Mouse (Mus musculus) G1E (cell line): ENCODE results near the gene Tpk1. TPM values are rescaled to one million over a fixed set of nuclear protein-coding genes. Genes with fewer than 3 reads are reported as not detected.
"Not testable (repeated sequence)": the region's sequence is repeated elsewhere in the genome, so short reads cannot be mapped to it uniquely, and the experiment has no call there.

Experiments used
- ATAC-seq: 2 replicates; pipeline ENCODE4 v1.8.0; 2016; ENCODE audit warnings: mild to moderate bottlenecking; ENCODE audit not compliant: insufficient number of reproducible peaks, poor library complexity, low FRiP score, severe bottlenecking; ENCODE audit errors: extremely low read depth
- DNase-seq: peaks from one replicate; pipeline ENCODE4 v3.0.0; 2012; ENCODE audit warnings: low spot score
- H3K27me3 ChIP-seq: 2 replicates; pipeline ENCODE4 v1.6.1; 2012; ENCODE audit warnings: mild to moderate bottlenecking, low read length, inconsistent platforms; ENCODE audit not compliant: insufficient read depth
- H3K36me3 ChIP-seq: replicated peaks from 2 replicates; pipeline ENCODE3; 2012; ENCODE audit warnings: mild to moderate bottlenecking, inconsistent platforms
- H3K4me1 ChIP-seq: 2 replicates; pipeline ENCODE4 v1.6.1; 2012; ENCODE audit warnings: low read depth, low read length, inconsistent platforms, mixed read lengths; ENCODE audit not compliant: insufficient read depth
- H3K4me3 ChIP-seq: 2 replicates; pipeline ENCODE4 v1.5.1; 2012; ENCODE audit warnings: low read depth, mild to moderate bottlenecking, inconsistent platforms, low read length, moderate library complexity, mixed read lengths
- H3K9me3 ChIP-seq: replicated peaks from 2 replicates; pipeline ENCODE4 v1.6.1; 2012; ENCODE audit warnings: inconsistent platforms
- CTCF ChIP-seq: IDR thresholded peaks from 2 replicates; pipeline ENCODE4 v1.5.1; 2012; ENCODE audit warnings: low read depth, low read length, inconsistent platforms, mixed read lengths
- GATA1 ChIP-seq: IDR thresholded peaks from 2 replicates; pipeline ENCODE4 v1.6.1; 2012; ENCODE audit warnings: borderline replicate concordance, low read length, inconsistent platforms, mixed read lengths
- GATA2 ChIP-seq: IDR thresholded peaks from 2 replicates; pipeline ENCODE4 v1.6.1; 2012; ENCODE audit warnings: low read depth, low read length, inconsistent platforms, borderline replicate concordance
- POLR2AphosphoS5 ChIP-seq: IDR thresholded peaks from 2 replicates; pipeline ENCODE4 v1.6.1; 2012; ENCODE audit warnings: low read depth, low read length, inconsistent platforms; ENCODE audit not compliant: insufficient replicate concordance
- TAL1 ChIP-seq: conservative IDR thresholded peaks from 2 replicates; pipeline ENCODE4 v1.6.1; 2012; ENCODE audit warnings: low read depth, low read length, inconsistent platforms, mixed read lengths
- polyA plus RNA-seq: library from polyadenylated mRNA; stranded (reverse); fragments of >175 nt; gene quantifications from 2 replicates; pipeline ENCODE4 v1.2.3, GENCODE M21; 2012
- total RNA-seq, 2 experiments: library from RNA; stranded (forward) in 1 of 2; stranded (reverse) in 1 of 2; fragments of 200-1000 nt in 1 of 2; fragments of >200 nt in 1 of 2; fragmentation: Nextera tagmentation in 1 of 2; gene quantifications; 2 replicates each; pipeline ENCODE4 v1.2.3; 2014 to 2017

Tpk1 gene
- total and polyA plus RNA-seq, 3 experiments = 2.0 to 27.5 (median 10.9) TPM

- H3K27me3 ChIP-seq = no peaks in the 10 kb centered on the region
- TF ChIP-seq CTCF = no peak
- no peak for TF ChIP-seq POLR2AphosphoS5
- no peak for TF ChIP-seq GATA2
- TF ChIP-seq GATA1 = no peak
- TF ChIP-seq TAL1 = no peak
- no peak overlapping the region for H3K4me3 ChIP-seq
- DNase-seq = no peak
- no peaks in the 10 kb centered on the region for H3K9me3 ChIP-seq
- ATAC-seq = no peak
- no peaks in the 10 kb centered on the region for H3K4me1 ChIP-seq
- peaks cover 2% of the 10 kb centered on the region for H3K36me3 ChIP-seq
Measured at GRCm38 (mm10) chr6:43633308-43633963, 32.6 kb downstream of the Tpk1 start.

- no peaks in the 10 kb centered on the region for H3K27me3 ChIP-seq
- DNase-seq (no peak), ATAC-seq (no peak)
- no peaks in the 10 kb centered on the region for H3K4me1 ChIP-seq
- no peak overlapping the region for H3K4me3 ChIP-seq
- H3K36me3 ChIP-seq = peaks cover 2% of the 10 kb centered on the region
- H3K9me3 ChIP-seq = no peaks in the 10 kb centered on the region
- TF ChIP-seq POLR2AphosphoS5 = no peak
Measured at GRCm38 (mm10) chr6:43632871-43633270, 33.2 kb downstream of the Tpk1 start.

GRCm38 (mm10) chr6:43623448-43623847 lies 42.6 kb downstream of the Tpk1 start:
- DNase-seq, H3K4me1 ChIP-seq, H3K27me3 ChIP-seq, H3K4me3 ChIP-seq, ATAC-seq, H3K36me3 ChIP-seq, H3K9me3 ChIP-seq: not testable (repeated sequence)

- Histone ChIP-seq H3K36me3 (peaks cover 2% of the 10 kb centered on the region), H3K4me1 (no peaks in the 10 kb centered on the region), H3K4me3 (no peak overlapping the region), H3K9me3 (no peaks in the 10 kb centered on the region), H3K27me3 (no peaks in the 10 kb centered on the region)
- TF ChIP-seq GATA2 (no peak), GATA1 (no peak), POLR2AphosphoS5 (no peak), TAL1 (no peak), CTCF (no peak)
- DNase-seq (peak; percentile 1), ATAC-seq (no peak)
Measured at GRCm38 (mm10) chr6:43619258-43619657, 46.8 kb downstream of the Tpk1 start.

GRCm38 (mm10) chr6:43611770-43612169 lies 54.3 kb downstream of the Tpk1 start:
- no peak for DNase-seq
- TF ChIP-seq GATA2 (no peak), GATA1 (no peak), POLR2AphosphoS5 (no peak), CTCF (no peak), TAL1 (no peak)
- H3K27me3 ChIP-seq = no peaks in the 10 kb centered on the region
- H3K9me3 ChIP-seq = no peaks in the 10 kb centered on the region
- H3K4me1 ChIP-seq = no peaks in the 10 kb centered on the region
- ATAC-seq = no peak
- H3K4me3 ChIP-seq = no peak overlapping the region
- H3K36me3 ChIP-seq = peaks cover 12% of the 10 kb centered on the region

- H3K9me3 ChIP-seq = no peaks in the 10 kb centered on the region
- peaks cover 3% of the 10 kb centered on the region for H3K36me3 ChIP-seq
- no peak overlapping the region for H3K4me3 ChIP-seq
- DNase-seq (no peak), ATAC-seq (no peak)
- TF ChIP-seq GATA2 = no peak
- TF ChIP-seq TAL1 = no peak
- no peak for TF ChIP-seq GATA1
- no peak for TF ChIP-seq CTCF
- no peak for TF ChIP-seq POLR2AphosphoS5
- no peaks in the 10 kb centered on the region for H3K27me3 ChIP-seq
- no peaks in the 10 kb centered on the region for H3K4me1 ChIP-seq
Measured at GRCm38 (mm10) chr6:43590841-43591541, 75.1 kb downstream of the Tpk1 start.

GRCm38 (mm10) chr6:43585274-43585673 lies 80.8 kb downstream of the Tpk1 start:
- no peak for ATAC-seq
- H3K36me3 ChIP-seq = peaks cover 6% of the 10 kb centered on the region
- H3K27me3 ChIP-seq = no peaks in the 10 kb centered on the region
- no peaks in the 10 kb centered on the region for H3K9me3 ChIP-seq
- no peak for DNase-seq
- TF ChIP-seq GATA1 (no peak), CTCF (no peak), POLR2AphosphoS5 (no peak), GATA2 (no peak), TAL1 (no peak)
- H3K4me1 ChIP-seq = no peaks in the 10 kb centered on the region
- H3K4me3 ChIP-seq = no peak overlapping the region
